Mouse (Mus musculus) midbrain, embryonic 16.5 days (tissue): ENCODE results near the gene Pbx1. TPM values are rescaled to one million over a fixed set of nuclear protein-coding genes. Genes with fewer than 3 reads are reported as not detected.

Experiments used
- ATAC-seq: fragments of 200-750 bp; cut with Nextera tagmentation; 2 replicates; pipeline ENCODE4 v1.8.0; 2017; ENCODE audit warnings: moderate TSS enrichment
- H3K27ac ChIP-seq: fragments of 300-500 bp; sonication (generic); 2 replicates; pipeline ENCODE4 v1.5.1; 2014; ENCODE audit warnings: mild to moderate bottlenecking, low read length, mixed read lengths
- H3K27me3 ChIP-seq: fragments of 300-500 bp; sonication (generic); 2 replicates; pipeline ENCODE4 v1.6.1; 2014; ENCODE audit warnings: low read depth, low read length, mixed read lengths; ENCODE audit not compliant: control insufficient read depth, insufficient read depth
- H3K36me3 ChIP-seq: fragments of 300-500 bp; sonication (generic); 2 replicates; pipeline ENCODE4 v1.6.1; 2014; ENCODE audit warnings: mild to moderate bottlenecking, low read length, moderate library complexity, mixed read lengths; ENCODE audit not compliant: control insufficient read depth, insufficient read depth
- H3K4me1 ChIP-seq: fragments of 300-500 bp; sonication (generic); 2 replicates; pipeline ENCODE4 v1.6.1; 2014; ENCODE audit warnings: mild to moderate bottlenecking, low read length, mixed read lengths; ENCODE audit not compliant: control insufficient read depth, insufficient read depth
- H3K4me2 ChIP-seq: fragments of 300-500 bp; sonication (generic); 2 replicates; pipeline ENCODE4 v1.6.1; 2014; ENCODE audit warnings: mild to moderate bottlenecking, low read length, mixed read lengths
- H3K4me3 ChIP-seq: fragments of 300-500 bp; sonication (generic); 2 replicates; pipeline ENCODE4 v1.5.1; 2014; ENCODE audit warnings: low read depth, mild to moderate bottlenecking, low read length, moderate library complexity, mixed read lengths
- H3K9ac ChIP-seq: fragments of 300-500 bp; sonication (generic); 2 replicates; pipeline ENCODE4 v1.6.1; 2014; ENCODE audit warnings: low read depth, low read length, mixed read lengths
- H3K9me3 ChIP-seq: fragments of 300-500 bp; sonication (generic); replicated peaks from 2 replicates; pipeline ENCODE4 v1.6.1; 2014; ENCODE audit warnings: mild to moderate bottlenecking, low read length, mixed read lengths; ENCODE audit not compliant: control insufficient read depth, poor library complexity, severe bottlenecking
- WGBS: fragments of 180-500 bp; shearing (Covaris S2); extraction: QIAGEN DNeasy Blood & Tissue Kit; methylation state at CpG from one replicate; pipeline ENCODE4 v1.1.7; 2014; 5-methylcytosine and 5-hydroxymethylcytosine counted together
- polyA plus RNA-seq: library from polyadenylated mRNA; unstranded; fragments of >200 nt; fragmentation: Nextera tagmentation; extraction: Ambion mirVana; gene quantifications from 2 replicates; pipeline ENCODE4 v1.2.1, GENCODE M21; 2015

Pbx1 gene
- polyA plus RNA-seq, 1 experiment from 2014 or later = 71.8 TPM

GRCm38 (mm10) chr1:168457191-168457747, 25.2 kb upstream of the Pbx1 start:
- no peaks in the 10 kb centered on the region; the same call in 1 of the 2 replicates for H3K27me3 ChIP-seq
- no peak overlapping the region for H3K9ac ChIP-seq
- no peak overlapping the region; the same call in 1 of the 2 replicates for H3K27ac ChIP-seq
- ATAC-seq = peak; percentile 76; the same call in 1 of the 2 replicates
- H3K4me1 ChIP-seq = peaks cover 6% of the 10 kb centered on the region
- WGBS = 35% methylated on average over 7 of the region's 7 CpGs
- H3K36me3 ChIP-seq = no peaks in the 10 kb centered on the region
- no peaks in the 10 kb centered on the region for H3K9me3 ChIP-seq
- H3K4me3 ChIP-seq = no peak overlapping the region
- no peak overlapping the region for H3K4me2 ChIP-seq

- H3K4me1 ChIP-seq = peaks cover 6% of the 10 kb centered on the region
- WGBS = 84% methylated on average over 8 of the region's 8 CpGs
- no peak overlapping the region for H3K4me3 ChIP-seq
- no peak overlapping the region for H3K27ac ChIP-seq
- ATAC-seq = no peak
- H3K27me3 ChIP-seq = no peaks in the 10 kb centered on the region; the same call in 1 of the 2 replicates
- H3K9ac ChIP-seq = no peak overlapping the region
- no peaks in the 10 kb centered on the region for H3K9me3 ChIP-seq
- no peaks in the 10 kb centered on the region for H3K36me3 ChIP-seq
- no peak overlapping the region for H3K4me2 ChIP-seq
These were observed 23.1 kb upstream of the Pbx1 start for GRCm38 (mm10) chr1:168455178-168455577.

- Histone ChIP-seq H3K4me1 (no peaks in the 10 kb centered on the region), H3K4me3 (no peak overlapping the region), H3K27ac (no peak overlapping the region), H3K4me2 (no peak overlapping the region), H3K27me3 (no peaks in the 10 kb centered on the region), H3K9me3 (no peaks in the 10 kb centered on the region), H3K36me3 (no peaks in the 10 kb centered on the region), H3K9ac (no peak overlapping the region)
- 92% methylated on average over 3 of the region's 3 CpGs for WGBS
- ATAC-seq = no peak
These were observed 1.6 kb upstream of the Pbx1 start for GRCm38 (mm10) chr1:168433671-168434070.

GRCm38 (mm10) chr1:168432281-168432725, 233 bp upstream of the Pbx1 start:
- under 1% methylated on average over 22 of the region's 22 CpGs for WGBS
- H3K27me3 ChIP-seq = no peaks in the 10 kb centered on the region
- H3K4me2 ChIP-seq = peak overlapping the region; percentile 72
- H3K9ac ChIP-seq = peak overlapping the region; percentile 52; the same call in 1 of the 2 replicates
- peak overlapping the region; percentile 96 for H3K4me3 ChIP-seq
- H3K27ac ChIP-seq = peak overlapping the region; percentile 69
- H3K9me3 ChIP-seq = no peaks in the 10 kb centered on the region
- peak; percentile 99 for ATAC-seq
- no peaks in the 10 kb centered on the region for H3K4me1 ChIP-seq
- no peaks in the 10 kb centered on the region for H3K36me3 ChIP-seq

- H3K9ac ChIP-seq = peak overlapping the region; percentile 98
- peak overlapping the region; percentile 49 for H3K4me2 ChIP-seq
- H3K4me1 ChIP-seq = no peaks in the 10 kb centered on the region
- no peaks in the 10 kb centered on the region for H3K27me3 ChIP-seq
- peak overlapping the region; percentile 99 for H3K27ac ChIP-seq
- peak overlapping the region; percentile 96 for H3K4me3 ChIP-seq
- H3K9me3 ChIP-seq = no peaks in the 10 kb centered on the region
- no peaks in the 10 kb centered on the region for H3K36me3 ChIP-seq
- WGBS = under 1% methylated on average over 11 of the region's 14 CpGs
- ATAC-seq = peak; percentile 93
These were observed 299 bp downstream of the Pbx1 start for GRCm38 (mm10) chr1:168431711-168432231.

- H3K4me1 ChIP-seq = no peaks in the 10 kb centered on the region
- no peak for ATAC-seq
- H3K9me3 ChIP-seq = no peaks in the 10 kb centered on the region
- H3K9ac ChIP-seq = peak overlapping the region; percentile 98
- H3K4me3 ChIP-seq = peak overlapping the region; percentile 96
- H3K27me3 ChIP-seq = no peaks in the 10 kb centered on the region
- H3K4me2 ChIP-seq = peak overlapping the region; percentile 49
- H3K27ac ChIP-seq = peak overlapping the region; percentile 99
- WGBS = under 1% methylated on average over 37 of the region's 37 CpGs
- no peaks in the 10 kb centered on the region for H3K36me3 ChIP-seq
These were observed 981 bp downstream of the Pbx1 start for GRCm38 (mm10) chr1:168430868-168431710.

GRCm38 (mm10) chr1:168429856-168430644, 2.0 kb downstream of the Pbx1 start:
- Histone ChIP-seq H3K4me1 (peaks cover 4% of the 10 kb centered on the region; the same call in 1 of the 2 replicates), H3K27me3 (no peaks in the 10 kb centered on the region), H3K4me2 (peak overlapping the region; percentile 79), H3K36me3 (no peaks in the 10 kb centered on the region), H3K27ac (peak overlapping the region; percentile 81), H3K9me3 (no peaks in the 10 kb centered on the region), H3K4me3 (peak overlapping the region; percentile 96), H3K9ac (peak overlapping the region; percentile 73)
- 2% methylated on average over 5 of the region's 5 CpGs for WGBS
- ATAC-seq = no peak

GRCm38 (mm10) chr1:168429406-168429805, 2.7 kb downstream of the Pbx1 start:
- WGBS = 2% methylated on average over 5 of the region's 5 CpGs
- Histone ChIP-seq H3K4me3 (peak overlapping the region; percentile 96), H3K9ac (peak overlapping the region; percentile 73), H3K27me3 (no peaks in the 10 kb centered on the region), H3K4me1 (peaks cover 11% of the 10 kb centered on the region), H3K9me3 (no peaks in the 10 kb centered on the region), H3K36me3 (no peaks in the 10 kb centered on the region), H3K27ac (peak overlapping the region; percentile 81), H3K4me2 (peak overlapping the region; percentile 79)
- ATAC-seq = no peak
